Mouse (Mus musculus): ENCODE measurements around the gene Il2rb.

Gene Il2rb

DNA sequence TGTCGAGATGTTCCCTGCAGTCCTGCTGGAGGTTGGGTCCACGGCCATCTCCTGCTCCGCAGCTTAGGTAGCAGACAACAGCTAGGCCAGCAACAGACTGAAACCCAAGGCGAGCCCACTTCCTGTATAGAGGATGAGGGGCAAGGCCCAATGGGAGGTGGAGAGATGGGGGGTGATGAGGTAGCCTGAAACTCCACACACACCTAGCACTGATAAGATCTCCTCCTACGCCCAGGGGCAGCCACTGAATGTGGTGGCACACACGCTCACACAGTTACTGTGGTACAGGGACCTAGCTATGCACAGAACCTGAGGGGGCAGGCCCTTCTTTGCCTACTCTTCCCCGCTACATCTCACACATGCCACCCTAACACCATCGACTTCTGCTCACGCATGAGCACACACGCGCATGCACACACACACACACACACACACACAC lies at the start of gene Il2rb:
Il2rb (minus strand) TSS at position 304 of the 439 bp plus-strand sequence.
- DNase-seq (ENCODE audit: low spot score in 2 of 2) = peak; percentile 43 to 54

DNA sequence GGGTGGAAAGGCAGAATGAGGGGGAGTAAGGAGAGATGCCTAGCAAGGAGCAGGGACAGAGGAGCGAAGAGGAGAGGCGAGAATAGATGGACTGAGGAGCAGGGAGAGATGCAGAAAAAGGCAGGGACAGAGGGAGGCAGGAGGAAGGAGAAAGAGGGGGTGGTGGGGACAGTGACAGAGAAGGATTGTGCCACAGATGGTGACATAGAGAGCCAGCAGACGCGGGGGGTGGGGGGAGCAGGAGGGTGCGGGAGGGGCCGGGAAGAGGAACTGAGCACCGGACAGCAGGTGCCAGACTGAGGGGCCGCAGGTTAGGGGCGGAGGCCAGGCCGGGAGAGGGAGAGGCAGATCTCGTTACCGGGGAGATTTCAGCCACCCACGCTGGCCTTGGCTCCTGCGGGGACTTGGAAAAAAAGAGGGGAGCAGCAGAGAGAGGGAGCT lies 49.5 kb upstream of the Il2rb start, which contains the start of gene Sstr3:
Sstr3 (minus strand) TSS at position 125 of the 441 bp plus-strand sequence.
- DNase-seq (ENCODE audit: low spot score in 2 of 2) = no peak

GRCm38 (mm10) chr15:78544041-78544440 lies 49.0 kb upstream of the Il2rb start:
- DNase-seq (ENCODE audit: low spot score in 2 of 2) = no peak

DNA sequence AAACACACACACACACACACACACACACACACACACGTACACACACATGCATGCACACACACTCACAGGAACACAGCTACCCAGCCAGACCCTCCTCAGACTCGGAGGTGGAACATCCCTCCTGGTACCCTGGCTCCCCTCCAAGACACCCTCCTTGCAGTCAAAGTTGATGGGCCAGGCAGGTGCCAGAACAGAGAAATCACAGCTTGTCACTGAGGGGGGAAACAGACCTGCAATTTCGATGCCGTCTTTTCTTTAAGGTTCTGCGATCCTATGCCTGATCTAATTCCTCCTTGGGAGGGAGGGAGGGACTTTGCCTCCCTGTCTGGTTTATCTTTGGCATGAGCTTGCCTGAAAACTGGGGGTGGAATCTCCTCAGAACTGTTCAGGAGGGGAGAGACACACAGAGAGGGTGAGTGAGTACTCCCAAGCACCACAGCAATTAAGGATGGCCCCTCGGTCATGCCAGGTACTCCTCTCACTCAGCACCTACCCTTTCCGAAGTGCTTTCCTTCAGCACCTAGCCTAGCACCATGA lies 47.8 kb upstream of the Il2rb start:
- DNase-seq (ENCODE audit: low spot score in 2 of 2) = no peak

- DNase-seq (ENCODE audit: low spot score in 2 of 2) = no peak
Measured at GRCm38 (mm10) chr15:78542098-78542766, 47.2 kb upstream of the Il2rb start.

- DNase-seq (ENCODE audit: low spot score in 2 of 2) = no peak
Measured at GRCm38 (mm10) chr15:78541606-78542005, 46.5 kb upstream of the Il2rb start.

GRCm38 (mm10) chr15:78541036-78541435 lies 46.0 kb upstream of the Il2rb start:
- no peak for DNase-seq (ENCODE audit: low spot score in 2 of 2)

- no peak for DNase-seq (ENCODE audit: low spot score in 2 of 2)
Measured at GRCm38 (mm10) chr15:78535723-78536421, 40.8 kb upstream of the Il2rb start.

DNA sequence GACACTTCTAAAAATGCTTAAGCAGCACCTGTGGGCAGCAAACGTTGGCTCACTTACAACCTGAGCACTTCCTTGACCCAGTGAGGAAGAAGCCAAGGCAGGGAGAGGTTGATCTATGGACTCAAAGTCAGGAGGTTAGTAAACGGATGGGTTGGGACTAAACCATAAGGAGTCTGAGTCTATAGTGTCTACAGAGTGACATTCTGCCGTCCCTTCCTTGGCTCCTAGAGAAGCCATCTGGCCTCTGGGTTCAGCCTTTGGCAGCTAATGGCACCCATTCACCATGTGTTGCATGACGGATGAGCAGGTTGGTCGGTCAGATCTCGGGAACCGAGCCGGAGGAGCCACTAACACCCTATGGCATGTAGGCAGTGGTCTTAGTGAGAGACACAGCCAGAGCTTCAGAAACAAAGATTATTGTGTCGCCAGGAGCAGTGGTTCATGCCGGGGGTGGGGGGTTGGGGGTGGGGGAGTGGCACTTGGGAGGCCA lies 38.3 kb upstream of the Il2rb start:
- no peak for DNase-seq (ENCODE audit: low spot score in 2 of 2)

GRCm38 (mm10) chr15:78532566-78533345 lies 37.7 kb upstream of the Il2rb start:
- no peak for DNase-seq (ENCODE audit: low spot score in 2 of 2)

GRCm38 (mm10) chr15:78531901-78532469 lies 36.9 kb upstream of the Il2rb start:
- peak; percentile 93 to 95 for DNase-seq (ENCODE audit: low spot score in 2 of 2)

DNA sequence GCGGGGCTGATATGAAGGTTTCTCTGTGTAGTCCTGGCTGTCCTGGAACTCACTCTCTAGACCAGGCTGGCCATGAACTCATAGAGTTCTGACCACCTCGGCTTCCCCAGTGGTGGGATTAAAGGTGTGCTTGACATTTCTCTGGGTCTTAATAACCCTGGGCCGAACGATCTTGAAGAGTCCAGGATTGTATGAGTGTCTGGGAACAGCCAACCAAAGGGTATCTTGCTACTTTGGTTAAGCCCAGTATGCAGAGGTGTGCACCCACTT lies 36.3 kb upstream of the Il2rb start:
- DNase-seq (ENCODE audit: low spot score in 2 of 2) = no peak

GRCm38 (mm10) chr15:78530671-78531450 lies 35.8 kb upstream of the Il2rb start, which contains the start of gene C1qtnf6:
TSS of gene C1qtnf6 (minus strand) at chr15:78531416.
- no peak for DNase-seq (ENCODE audit: low spot score in 2 of 2)

- DNase-seq (ENCODE audit: low spot score in 2 of 2) = no peak
Measured at GRCm38 (mm10) chr15:78530141-78530540, 35.1 kb upstream of the Il2rb start.

DNA sequence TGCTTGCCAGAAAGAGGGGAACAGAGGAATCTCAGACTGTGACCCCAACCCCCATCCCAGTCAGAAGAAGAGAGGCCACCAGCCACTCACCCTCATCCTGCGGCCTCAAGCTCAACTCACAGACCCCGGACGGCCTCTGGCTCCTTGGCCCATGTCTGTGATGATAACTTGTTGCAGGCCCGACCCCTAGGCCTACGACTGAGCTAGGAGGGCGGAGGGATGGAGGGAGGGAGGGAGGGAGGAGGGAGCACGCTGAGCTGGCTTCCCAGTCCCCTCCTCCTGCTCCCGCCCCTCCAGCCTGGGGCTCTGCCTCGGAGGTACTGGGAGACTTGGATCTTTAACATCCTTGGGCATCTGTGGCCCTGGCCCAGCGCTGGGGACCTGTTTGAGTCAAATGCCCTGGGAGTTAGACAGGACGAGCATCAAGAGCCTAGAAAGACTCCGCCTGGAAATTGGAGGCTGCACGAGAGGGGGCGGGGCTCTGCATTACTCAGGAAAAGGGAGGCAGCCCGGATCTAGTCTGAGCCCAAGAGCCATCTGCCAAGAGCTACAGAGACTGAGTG lies 34.4 kb upstream of the Il2rb start:
- DNase-seq (ENCODE audit: low spot score in 2 of 2) = no peak

DNA sequence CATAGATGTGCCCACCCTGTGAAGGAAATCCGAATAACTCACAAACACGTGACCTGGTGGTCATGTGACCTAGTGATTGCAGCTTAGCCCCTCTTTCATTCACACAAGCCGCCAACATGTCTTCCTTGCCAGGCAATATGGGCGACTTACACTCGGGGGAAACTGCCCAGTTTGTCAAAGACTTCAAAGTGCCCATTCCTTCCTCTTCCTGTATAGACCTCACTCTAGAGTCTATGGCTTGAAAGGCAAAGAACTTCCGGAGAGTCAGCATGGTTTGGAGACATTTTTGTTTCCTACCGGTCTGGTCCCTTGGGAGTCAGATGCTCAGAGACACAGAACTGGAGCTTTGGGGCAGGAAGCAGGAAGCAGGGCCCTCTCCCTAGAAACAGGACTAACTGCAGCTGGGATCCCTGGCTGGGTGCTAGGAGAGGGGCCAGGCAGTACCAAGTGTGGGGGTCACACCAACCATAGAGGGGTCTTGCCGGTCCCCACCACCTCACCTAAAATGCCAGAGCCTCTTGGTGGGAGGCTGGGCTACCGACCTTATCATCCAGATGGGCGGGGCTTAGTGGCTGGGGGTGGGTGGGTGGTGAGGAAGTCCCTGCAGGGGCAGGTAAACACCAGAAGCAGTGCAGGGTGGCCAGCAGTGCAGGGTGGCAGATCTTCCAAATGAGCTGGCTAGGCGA lies 33.8 kb upstream of the Il2rb start:
- DNase-seq (ENCODE audit: low spot score in 2 of 2) = no peak

GRCm38 (mm10) chr15:78527973-78528372 lies 32.9 kb upstream of the Il2rb start:
- DNase-seq (ENCODE audit: low spot score in 2 of 2) = peak; percentile 51 to 53

DNA sequence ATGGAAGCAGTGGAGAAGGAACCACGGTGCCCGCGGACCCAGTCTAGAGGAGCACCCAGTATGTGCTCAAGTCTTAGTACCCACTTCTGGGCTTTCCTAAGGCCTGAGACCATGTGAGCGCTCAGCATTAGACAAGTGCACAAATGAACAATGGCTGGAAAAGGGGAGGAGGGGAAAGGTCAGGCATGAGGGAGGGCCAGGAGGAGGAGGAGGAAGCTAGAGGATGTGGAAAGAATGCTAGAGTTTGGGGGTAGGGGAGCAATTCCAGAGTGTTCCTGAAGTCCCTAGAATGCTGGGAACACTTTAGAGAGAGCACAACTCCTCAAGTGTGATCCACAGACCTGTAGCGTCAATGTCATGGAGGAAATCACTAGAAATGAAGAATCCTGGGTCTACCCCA lies 29.1 kb upstream of the Il2rb start:
- no peak for DNase-seq (ENCODE audit: low spot score in 2 of 2)

DNA sequence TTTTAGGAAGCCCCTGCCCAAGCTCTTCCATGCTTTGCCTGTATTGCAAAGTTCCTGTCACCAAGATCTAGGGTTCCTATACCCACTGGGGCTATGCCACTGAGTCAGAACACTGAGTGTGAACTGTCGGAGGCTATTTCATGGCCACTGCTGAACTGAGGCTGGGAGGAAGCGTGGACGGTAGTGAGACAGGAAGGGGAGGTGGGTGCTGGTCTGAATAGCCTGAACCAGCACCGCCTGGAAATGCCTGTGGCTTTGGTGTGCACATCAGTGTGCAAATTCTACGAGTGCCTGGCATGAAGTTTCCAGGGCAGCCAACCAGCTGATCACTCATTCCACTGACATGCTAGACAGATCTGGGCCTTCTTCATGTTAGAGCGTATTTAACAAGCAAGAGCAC lies 26.8 kb upstream of the Il2rb start:
- DNase-seq (ENCODE audit: low spot score in 2 of 2) = no peak

DNA sequence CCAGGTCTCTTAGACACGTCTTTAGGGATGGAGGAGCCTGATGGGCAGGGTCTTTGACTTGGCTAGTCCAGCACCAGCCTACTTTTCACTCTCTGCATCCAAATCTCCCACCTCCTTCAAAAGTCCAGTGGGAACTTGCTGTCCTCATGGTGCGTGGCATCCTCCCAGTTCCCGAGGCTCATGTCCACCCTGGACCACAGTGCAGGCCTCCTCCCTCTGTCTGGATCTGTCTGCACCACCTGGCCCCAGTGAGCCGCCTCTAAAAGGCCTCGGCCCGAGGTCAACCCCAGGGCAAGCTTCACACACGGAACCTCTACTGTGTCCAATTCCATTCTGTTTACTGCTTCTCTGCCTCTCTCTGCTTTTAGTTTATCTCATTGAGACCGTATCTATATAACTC lies 26.3 kb upstream of the Il2rb start:
- DNase-seq (ENCODE audit: low spot score in 2 of 2) = no peak

All from spleen, postnatal 36 days (tissue).